Mouse (Mus musculus) cerebellum, adult 8-10 months (tissue): ENCODE measurements around the gene Mex3d.
A peak's percentile ranks its signal among the peaks of the same experiment; 100 is the strongest.

ENCODE experiments used
- DNase-seq: peaks from one replicate; pipeline ENCODE4 v3.0.0; 2022

Gene Mex3d

DNA sequence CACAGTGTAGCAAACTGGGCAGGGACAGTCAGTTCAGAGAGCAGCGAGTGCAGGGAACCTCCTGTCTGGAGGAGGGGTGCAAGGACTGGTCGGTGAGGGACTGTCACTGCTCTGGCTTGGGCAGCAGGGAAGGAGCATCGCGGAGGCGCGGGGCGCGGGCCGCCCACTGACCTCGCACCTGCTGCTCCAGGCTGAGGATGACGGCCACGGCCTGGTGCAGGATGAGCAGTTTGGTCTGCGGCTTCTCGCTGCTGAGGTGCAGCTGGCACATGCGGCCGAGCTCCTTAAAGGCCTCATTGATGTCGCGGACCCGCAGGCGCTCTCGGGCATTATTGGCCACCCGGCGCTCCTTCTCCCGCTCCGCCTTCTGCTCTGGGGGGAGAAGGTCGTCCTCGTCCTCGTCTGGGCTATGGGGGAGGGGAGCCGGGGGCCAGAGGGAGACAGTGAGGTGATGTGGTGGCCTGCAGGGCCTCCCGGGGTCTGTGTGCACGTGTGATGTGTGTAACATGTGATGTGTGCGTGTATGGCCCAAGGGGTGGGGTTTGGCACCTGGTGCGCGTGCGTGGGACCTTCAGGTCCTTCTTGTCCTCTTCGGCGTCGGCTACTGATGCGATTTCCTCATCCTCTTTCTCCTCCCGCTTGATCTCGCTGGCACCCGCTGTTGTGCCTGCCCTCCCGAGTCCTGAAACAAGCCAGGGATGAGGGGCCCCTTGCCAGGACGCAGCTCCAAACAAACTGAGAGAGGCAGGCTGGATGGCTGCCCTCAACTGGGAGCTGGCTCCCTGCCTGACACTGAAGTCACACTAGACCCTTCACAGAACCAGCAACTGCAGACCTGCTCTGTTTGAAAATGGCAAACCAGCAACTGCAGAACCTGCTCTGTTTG lies 25.4 kb upstream of the Mex3d start:
- peak; percentile 83 for DNase-seq

DNA sequence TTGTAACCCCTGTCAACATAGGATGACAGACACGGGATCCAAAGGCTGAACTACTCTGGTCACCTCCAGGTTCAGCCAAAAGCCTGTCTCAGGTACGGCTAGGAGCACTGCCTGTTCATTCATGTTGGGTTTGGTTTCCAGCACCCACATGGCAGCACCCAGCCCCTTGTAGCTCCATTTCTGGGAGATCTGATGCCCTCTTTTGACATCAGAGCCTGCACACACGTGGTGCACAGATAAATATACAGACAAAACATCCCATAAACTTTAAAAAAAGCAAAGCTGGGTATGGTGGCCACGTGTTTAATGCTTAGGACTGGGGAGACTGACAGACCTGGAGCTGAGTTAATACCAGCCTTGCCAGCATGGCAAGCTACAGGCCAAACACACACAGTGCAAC lies 20.5 kb upstream of the Mex3d start:
- DNase-seq, result no peak

DNA sequence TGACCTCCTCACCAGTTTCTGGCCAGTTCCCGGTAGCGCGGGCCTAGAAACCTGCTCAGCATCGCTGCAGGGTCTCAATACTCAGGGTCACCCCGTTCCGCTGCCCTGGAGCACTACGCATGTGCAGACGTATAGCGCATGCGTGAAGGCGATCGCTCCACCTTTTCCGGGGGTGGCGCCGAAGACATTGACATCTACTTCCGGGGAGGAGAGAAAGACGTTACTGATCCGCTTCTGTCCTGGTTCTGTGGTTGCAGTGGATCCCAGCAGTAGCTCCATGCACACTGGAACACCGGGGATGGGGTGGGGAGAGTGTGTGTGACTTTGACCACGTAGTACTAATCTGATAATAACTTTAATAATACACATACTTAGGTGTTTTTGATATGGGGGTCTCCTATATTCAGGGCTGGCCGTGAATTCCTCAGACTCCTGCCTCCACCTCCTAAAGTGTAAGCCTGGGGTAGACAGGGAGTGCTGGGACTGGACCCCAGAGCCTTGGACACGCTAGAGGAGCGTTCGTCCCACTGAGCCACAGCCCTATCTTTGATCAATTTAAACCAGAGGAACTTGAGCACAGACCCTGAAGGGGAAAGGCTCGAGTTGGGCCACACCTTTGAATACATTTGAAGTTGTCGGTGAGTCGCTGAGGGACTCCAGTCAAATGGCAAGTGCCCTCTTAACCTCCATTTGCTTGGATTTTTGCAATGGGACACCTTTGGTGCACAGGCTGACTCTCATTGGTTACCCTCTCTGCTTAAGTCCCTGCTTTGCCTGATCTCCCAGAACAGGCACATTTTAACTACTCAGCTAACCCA lies 19.4 kb upstream of the Mex3d start, which contains the start of gene Uqcr11:
TSS of gene Uqcr11 (minus strand) at position 147 of the 818 bp plus-strand sequence.
- DNase-seq, result peak; percentile 91

- no peak for DNase-seq
Measured at GRCm38 (mm10) chr10:80405481-80406173, 18.2 kb upstream of the Mex3d start.

GRCm38 (mm10) chr10:80403044-80403692 lies 15.7 kb upstream of the Mex3d start:
- DNase-seq, result no peak

DNA sequence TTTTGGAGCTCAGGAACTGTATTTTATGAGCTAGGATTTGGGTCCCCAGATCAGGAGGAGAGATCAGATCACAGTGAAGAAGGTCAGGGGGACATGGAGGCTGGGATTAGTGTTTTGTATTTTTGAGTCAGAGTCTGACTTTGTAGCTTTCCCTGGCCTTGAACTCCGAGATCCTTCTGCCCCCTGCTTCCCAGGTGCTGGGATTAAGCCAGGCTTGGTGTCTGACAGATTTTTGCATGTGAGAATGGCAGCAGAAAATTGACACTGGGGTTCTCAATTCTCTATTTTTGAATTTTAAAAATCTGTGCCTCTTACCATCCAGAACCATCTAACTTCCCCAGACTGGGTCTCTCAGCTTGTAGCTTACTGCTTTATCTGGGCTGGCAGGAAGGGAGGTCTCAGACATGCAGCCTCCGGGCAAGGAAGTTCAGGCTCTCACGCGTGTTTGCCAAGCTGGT lies 13.3 kb upstream of the Mex3d start:
- no peak for DNase-seq

DNA sequence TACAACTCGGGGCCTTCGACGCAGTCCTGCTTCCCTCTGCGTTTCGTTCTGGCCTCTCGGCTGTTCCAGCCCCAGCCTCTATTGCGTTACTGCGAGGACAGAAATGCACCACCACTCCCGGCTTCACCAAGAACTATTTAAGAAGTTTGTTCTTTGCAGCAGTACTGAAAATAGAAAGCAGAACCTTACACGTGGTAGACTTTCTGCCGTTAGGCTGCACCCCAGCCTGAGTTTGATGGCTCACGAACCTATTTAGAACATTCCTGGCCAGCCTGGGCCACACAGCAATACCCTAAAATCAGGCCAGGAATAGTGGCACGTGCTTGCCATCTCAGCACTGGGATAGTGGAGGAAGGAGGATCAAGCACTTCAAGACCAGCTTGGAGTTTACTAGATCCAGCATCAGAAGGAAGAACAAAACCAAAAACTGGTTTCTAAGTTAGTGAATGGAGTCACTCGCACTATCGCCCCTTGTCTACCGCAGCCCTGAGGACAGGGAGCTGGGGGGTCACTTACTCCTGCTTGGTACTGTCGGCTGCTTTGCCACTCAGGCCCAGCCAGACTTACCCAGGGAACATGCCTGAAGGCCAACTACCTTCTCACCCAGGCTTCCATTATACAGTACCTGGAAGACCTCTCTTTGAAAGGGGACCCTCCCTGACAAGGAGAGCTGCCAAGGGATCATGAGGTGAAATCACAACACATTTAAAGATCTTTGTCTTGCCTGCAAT lies 12.7 kb upstream of the Mex3d start:
- DNase-seq, result no peak

DNA sequence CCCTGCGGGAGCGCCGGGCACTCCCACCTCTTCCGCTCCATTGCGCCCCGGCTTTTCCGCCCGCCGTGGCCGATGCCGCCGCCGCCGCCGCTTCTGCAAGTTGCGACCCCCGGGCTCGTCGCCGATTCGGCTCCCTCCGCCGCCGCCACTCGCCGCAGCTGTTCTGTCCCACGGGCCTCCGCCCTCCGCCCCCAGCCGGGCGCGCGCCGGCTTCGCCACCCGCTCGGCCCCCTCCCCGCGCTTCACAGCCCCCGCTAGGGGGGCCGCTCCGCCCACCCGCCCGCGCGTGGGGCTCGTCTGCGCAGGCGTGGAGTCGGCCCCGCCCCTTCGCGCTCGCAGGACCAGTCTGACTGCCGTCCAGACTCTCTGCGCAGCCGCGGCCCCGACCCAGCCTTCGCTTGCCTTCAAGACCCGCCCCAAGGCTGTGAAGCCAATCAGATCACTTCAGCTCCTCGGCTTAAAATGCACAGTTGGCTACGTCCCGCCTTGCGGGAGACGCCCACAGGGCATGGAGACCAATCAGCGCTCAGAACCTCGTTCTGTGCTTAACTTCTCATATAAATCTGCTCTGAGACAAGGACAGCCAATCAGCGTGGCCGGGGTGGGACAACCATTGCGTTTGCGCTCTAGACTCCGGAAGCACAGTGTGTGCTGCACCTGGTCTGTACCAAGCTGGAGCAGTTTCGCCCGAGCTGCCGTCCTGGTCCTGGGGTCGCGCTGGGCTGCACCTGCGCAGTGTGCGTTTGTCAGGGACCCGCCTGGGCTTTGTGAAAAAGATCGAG lies 11.9 kb upstream of the Mex3d start, which contains the start of gene Mbd3:
TSS of gene Mbd3 (minus strand) at position 360 of the 782 bp plus-strand sequence.
- DNase-seq, result peak; percentile 99

DNA sequence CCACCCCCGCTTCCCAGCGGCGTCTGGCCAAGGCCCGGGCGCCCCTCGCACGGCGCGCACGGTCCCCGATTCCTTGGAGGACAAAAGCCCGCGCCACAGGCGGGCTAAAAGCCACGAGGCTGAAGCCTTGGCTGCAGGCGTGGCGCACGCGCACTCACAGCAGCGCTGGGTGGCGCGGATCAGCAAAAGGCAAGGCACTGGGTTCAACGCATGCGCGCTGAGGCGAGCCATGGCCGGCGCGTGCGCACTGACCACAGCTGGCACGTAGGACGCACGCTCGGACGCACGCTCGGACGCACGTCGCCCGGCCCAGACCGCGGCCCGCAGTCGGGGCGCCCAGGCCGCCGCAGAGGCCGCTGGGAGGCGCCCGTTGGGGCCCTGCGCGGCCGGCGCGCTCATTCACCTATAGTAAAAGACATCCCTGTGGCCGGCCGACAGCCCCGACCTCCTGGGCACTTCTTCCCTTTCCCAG lies 11.3 kb upstream of the Mex3d start:
- DNase-seq, result peak; percentile 98

GRCm38 (mm10) chr10:80398174-80398535 lies 10.7 kb upstream of the Mex3d start:
- no peak for DNase-seq

- DNase-seq, result no peak
Measured at GRCm38 (mm10) chr10:80397524-80398173, 10.2 kb upstream of the Mex3d start.

GRCm38 (mm10) chr10:80396822-80397523 lies 9.5 kb upstream of the Mex3d start:
- no peak for DNase-seq

DNA sequence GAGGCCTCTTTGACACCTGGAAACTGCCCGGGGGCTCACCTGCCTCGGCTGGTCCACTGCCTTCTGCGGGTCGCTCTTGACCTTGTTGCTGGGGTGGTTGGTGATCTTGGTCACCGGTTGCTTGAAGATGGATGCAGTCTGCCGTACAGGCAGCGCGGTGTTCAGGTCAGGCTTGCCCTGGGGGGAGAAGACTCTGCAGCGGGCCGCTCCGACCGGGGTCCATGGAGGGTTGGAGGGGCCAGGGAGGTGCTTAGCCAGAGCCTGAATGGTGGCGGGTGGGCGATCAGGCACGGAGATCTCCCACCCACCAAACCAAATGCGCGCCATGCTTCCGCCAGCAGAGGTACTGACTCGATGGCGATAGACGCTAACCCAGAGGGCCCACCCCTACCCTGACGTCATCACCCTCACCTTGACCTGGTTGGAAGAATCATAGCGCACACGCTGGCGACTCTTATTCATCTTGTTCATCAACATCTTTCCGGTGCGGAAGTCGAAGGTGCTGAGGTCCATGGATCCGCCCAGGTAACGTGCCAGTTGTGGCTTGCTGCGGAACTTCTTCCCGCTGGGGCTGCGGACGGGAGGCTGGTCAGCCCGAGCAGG lies 7.7 kb upstream of the Mex3d start:
- DNase-seq, result no peak

DNA sequence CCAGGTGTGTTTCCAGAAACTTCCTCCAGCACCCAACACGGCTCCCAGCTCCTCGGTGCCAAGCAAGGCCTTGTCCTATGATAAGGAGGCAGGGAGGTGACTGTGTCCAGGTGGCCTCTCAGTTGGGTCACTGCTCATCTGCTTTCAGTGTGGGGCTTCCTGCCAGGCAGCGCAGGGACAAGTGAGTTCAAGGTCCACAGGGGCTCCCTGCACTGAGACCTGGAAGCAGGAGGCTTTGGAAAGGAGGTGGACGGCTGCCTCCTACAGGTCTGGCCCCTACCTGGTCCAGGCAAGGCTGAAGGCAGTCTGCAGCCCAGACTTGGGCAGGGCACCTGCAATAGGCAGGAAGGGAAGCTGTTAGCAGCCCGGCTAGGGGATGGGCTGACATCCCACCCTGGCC lies 5.2 kb upstream of the Mex3d start:
- no peak for DNase-seq

DNA sequence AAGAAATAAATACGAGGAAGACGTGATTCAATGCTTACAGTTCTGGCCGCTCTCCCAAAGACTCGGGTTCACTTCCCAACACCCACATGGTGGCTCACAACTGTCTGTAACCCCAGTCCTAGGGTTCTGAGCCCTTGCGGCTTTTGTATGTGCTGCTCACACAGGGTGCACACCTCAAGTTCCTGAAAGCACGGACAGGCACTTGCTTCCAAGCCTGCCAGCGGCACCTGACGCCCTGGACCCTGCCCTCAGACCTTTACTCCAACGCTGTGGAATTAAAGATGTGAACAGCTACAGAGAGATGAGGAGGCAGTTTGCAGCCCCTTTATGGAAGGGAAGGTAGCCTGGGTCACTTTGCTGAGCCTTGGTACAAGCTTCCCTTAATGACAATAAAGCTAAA lies 3.2 kb upstream of the Mex3d start:
- DNase-seq, result no peak

DNA sequence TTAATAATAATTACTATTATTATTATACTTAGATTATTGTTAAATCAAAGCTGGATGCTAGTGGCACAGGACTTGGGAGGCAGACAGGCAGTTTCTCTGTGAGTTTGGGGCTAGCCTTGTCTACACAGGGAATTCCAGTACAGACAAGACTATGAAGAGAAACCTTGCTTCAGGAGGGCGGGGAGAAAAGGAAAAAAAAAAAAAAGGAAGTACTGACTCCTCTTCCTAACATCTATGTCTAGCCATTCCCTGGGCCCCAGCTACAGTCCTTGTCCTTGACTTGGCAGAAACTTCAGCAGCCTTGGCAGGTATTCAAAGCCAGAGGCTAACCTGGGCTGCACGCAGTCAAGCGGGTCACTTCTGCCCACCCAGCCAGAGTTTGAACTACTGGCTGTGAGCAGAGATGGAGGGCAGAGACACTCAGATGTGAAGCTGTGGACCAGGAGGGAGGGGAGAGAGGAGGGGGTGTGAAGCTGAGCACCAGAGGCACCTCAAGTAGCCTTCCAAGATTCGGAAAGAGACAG lies 1.8 kb upstream of the Mex3d start:
- no peak for DNase-seq

GRCm38 (mm10) chr10:80388731-80389130 lies 1.3 kb upstream of the Mex3d start:
- no peak for DNase-seq

- DNase-seq, result no peak
Measured at GRCm38 (mm10) chr10:80386735-80387471, 556 bp downstream of the Mex3d start.
